Mouse (Mus musculus): ENCODE results near the gene Fgd5. TPM values are rescaled to one million over a fixed set of nuclear protein-coding genes. Genes with fewer than 3 reads are reported as not detected.
A peak's percentile ranks its signal among the peaks of the same experiment; 100 is the strongest.

The Fgd5 gene
- polyA plus RNA-seq, 1 experiment from 2014 or later: 9.1 TPM

- Histone ChIP-seq H3K9ac (ENCODE audit: low read depth, low read length) (no peak overlapping the region), H3K4me2 (no peak overlapping the region), H3K36me3 (ENCODE audit: control insufficient read depth, insufficient read depth, low read length) (no peaks in the 10 kb centered on the region), H3K27ac (ENCODE audit: low read depth, low read length) (no peak overlapping the region), H3K9me3 (replicated peaks; ENCODE audit: control insufficient read depth, low read length) (no peaks in the 10 kb centered on the region), H3K4me1 (ENCODE audit: control insufficient read depth, insufficient read depth, low read length) (0 out of 2 replicates have a peak, but pooled peaks cover under 1% of the 10 kb centered on the region), H3K27me3 (ENCODE audit: control insufficient read depth, insufficient read depth, low read length) (no peaks in the 10 kb centered on the region), H3K4me3 (ENCODE audit: low read depth, low read length) (no peak overlapping the region)
- 42% methylated on average over 6 of the region's 6 CpGs for WGBS (ENCODE audit: insufficient replicate concordance)
- no peak for ATAC-seq (replicated peaks; ENCODE audit: insufficient number of reproducible peaks, low FRiP score, low TSS enrichment)
Observed at GRCm38 (mm10) chr6:91966006-91966405, 12.7 kb upstream of the Fgd5 start.

- H3K4me3 ChIP-seq (ENCODE audit: low read depth, low read length): no peak overlapping the region
- no peak overlapping the region for H3K4me2 ChIP-seq
- WGBS (ENCODE audit: insufficient replicate concordance): 37% methylated on average over 9 of the region's 9 CpGs
- H3K36me3 ChIP-seq (ENCODE audit: control insufficient read depth, insufficient read depth, low read length): no peaks in the 10 kb centered on the region
- peak; percentile 73 for ATAC-seq (replicated peaks; ENCODE audit: insufficient number of reproducible peaks, low FRiP score, low TSS enrichment)
- H3K9me3 ChIP-seq (replicated peaks; ENCODE audit: control insufficient read depth, low read length): no peaks in the 10 kb centered on the region
- H3K9ac ChIP-seq (ENCODE audit: low read depth, low read length): no peak overlapping the region
- H3K27ac ChIP-seq (ENCODE audit: low read depth, low read length): peak overlapping the region; percentile 71
- H3K4me1 ChIP-seq (ENCODE audit: control insufficient read depth, insufficient read depth, low read length): peaks cover 12% of the 10 kb centered on the region; the same call in 1 of the 2 replicates
- H3K27me3 ChIP-seq (ENCODE audit: control insufficient read depth, insufficient read depth, low read length): peaks cover 4% of the 10 kb centered on the region; the same call in 1 of the 2 replicates
Observed at GRCm38 (mm10) chr6:91972201-91972646, 6.5 kb upstream of the Fgd5 start.

GRCm38 (mm10) chr6:91973972-91974371, 4.7 kb upstream of the Fgd5 start:
- H3K27me3 ChIP-seq (ENCODE audit: control insufficient read depth, insufficient read depth, low read length): peaks cover 10% of the 10 kb centered on the region
- no peak for ATAC-seq (replicated peaks; ENCODE audit: insufficient number of reproducible peaks, low FRiP score, low TSS enrichment)
- no peak overlapping the region for H3K9ac ChIP-seq (ENCODE audit: low read depth, low read length)
- no peak overlapping the region for H3K27ac ChIP-seq (ENCODE audit: low read depth, low read length)
- no peaks in the 10 kb centered on the region for H3K36me3 ChIP-seq (ENCODE audit: control insufficient read depth, insufficient read depth, low read length)
- H3K4me1 ChIP-seq (ENCODE audit: control insufficient read depth, insufficient read depth, low read length): peaks cover 18% of the 10 kb centered on the region
- H3K4me2 ChIP-seq: no peak overlapping the region
- 57% methylated on average over 6 of the region's 6 CpGs for WGBS (ENCODE audit: insufficient replicate concordance)
- no peak overlapping the region for H3K4me3 ChIP-seq (ENCODE audit: low read depth, low read length)
- H3K9me3 ChIP-seq (replicated peaks; ENCODE audit: control insufficient read depth, low read length): no peaks in the 10 kb centered on the region

GRCm38 (mm10) chr6:91979301-91979996, 771 bp downstream of the Fgd5 start:
- peaks cover 7% of the 10 kb centered on the region; the same call in 1 of the 2 replicates for H3K4me1 ChIP-seq (ENCODE audit: control insufficient read depth, insufficient read depth, low read length)
- no peaks in the 10 kb centered on the region for H3K36me3 ChIP-seq (ENCODE audit: control insufficient read depth, insufficient read depth, low read length)
- peaks cover 26% of the 10 kb centered on the region for H3K27me3 ChIP-seq (ENCODE audit: control insufficient read depth, insufficient read depth, low read length)
- ATAC-seq (replicated peaks; ENCODE audit: insufficient number of reproducible peaks, low FRiP score, low TSS enrichment): no peak
- peak overlapping the region; percentile 64 for H3K27ac ChIP-seq (ENCODE audit: low read depth, low read length)
- no peaks in the 10 kb centered on the region for H3K9me3 ChIP-seq (replicated peaks; ENCODE audit: control insufficient read depth, low read length)
- peak overlapping the region; percentile 68 for H3K4me3 ChIP-seq (ENCODE audit: low read depth, low read length)
- WGBS (ENCODE audit: insufficient replicate concordance): 8% methylated on average over 23 of the region's 23 CpGs
- H3K9ac ChIP-seq (ENCODE audit: low read depth, low read length): peak overlapping the region; percentile 73
- H3K4me2 ChIP-seq: peak overlapping the region; percentile 91

GRCm38 (mm10) chr6:91980011-91980410, 1.3 kb downstream of the Fgd5 start:
- Histone ChIP-seq H3K4me3 (ENCODE audit: low read depth, low read length) (peak overlapping the region; percentile 68), H3K9ac (ENCODE audit: low read depth, low read length) (no peak overlapping the region), H3K4me1 (ENCODE audit: control insufficient read depth, insufficient read depth, low read length) (peaks cover 7% of the 10 kb centered on the region; the same call in 1 of the 2 replicates), H3K27ac (ENCODE audit: low read depth, low read length) (no peak overlapping the region), H3K27me3 (ENCODE audit: control insufficient read depth, insufficient read depth, low read length) (peaks cover 26% of the 10 kb centered on the region), H3K9me3 (replicated peaks; ENCODE audit: control insufficient read depth, low read length) (no peaks in the 10 kb centered on the region), H3K36me3 (ENCODE audit: control insufficient read depth, insufficient read depth, low read length) (no peaks in the 10 kb centered on the region), H3K4me2 (peak overlapping the region; percentile 91)
- WGBS (ENCODE audit: insufficient replicate concordance): 53% methylated on average over 3 of the region's 3 CpGs
- no peak for ATAC-seq (replicated peaks; ENCODE audit: insufficient number of reproducible peaks, low FRiP score, low TSS enrichment)

GRCm38 (mm10) chr6:91990101-91990500, 11.4 kb downstream of the Fgd5 start:
- Histone ChIP-seq H3K4me2 (no peak overlapping the region), H3K4me1 (ENCODE audit: control insufficient read depth, insufficient read depth, low read length) (peaks cover 4% of the 10 kb centered on the region; the same call in 1 of the 2 replicates), H3K9me3 (replicated peaks; ENCODE audit: control insufficient read depth, low read length) (no peaks in the 10 kb centered on the region), H3K4me3 (ENCODE audit: low read depth, low read length) (no peak overlapping the region), H3K9ac (ENCODE audit: low read depth, low read length) (no peak overlapping the region), H3K36me3 (ENCODE audit: control insufficient read depth, insufficient read depth, low read length) (no peaks in the 10 kb centered on the region), H3K27me3 (ENCODE audit: control insufficient read depth, insufficient read depth, low read length) (no peaks in the 10 kb centered on the region), H3K27ac (ENCODE audit: low read depth, low read length) (no peak overlapping the region)
- 86% methylated on average over 8 of the region's 8 CpGs for WGBS (ENCODE audit: insufficient replicate concordance)
- ATAC-seq (replicated peaks; ENCODE audit: insufficient number of reproducible peaks, low FRiP score, low TSS enrichment): no peak

- Histone ChIP-seq H3K4me2 (no peak overlapping the region), H3K27me3 (ENCODE audit: control insufficient read depth, insufficient read depth, low read length) (no peaks in the 10 kb centered on the region), H3K27ac (ENCODE audit: low read depth, low read length) (no peak overlapping the region), H3K9ac (ENCODE audit: low read depth, low read length) (no peak overlapping the region), H3K9me3 (replicated peaks; ENCODE audit: control insufficient read depth, low read length) (no peaks in the 10 kb centered on the region), H3K36me3 (ENCODE audit: control insufficient read depth, insufficient read depth, low read length) (no peaks in the 10 kb centered on the region), H3K4me1 (ENCODE audit: control insufficient read depth, insufficient read depth, low read length) (peaks cover 4% of the 10 kb centered on the region; the same call in 1 of the 2 replicates), H3K4me3 (ENCODE audit: low read depth, low read length) (no peak overlapping the region)
- no peak for ATAC-seq (replicated peaks; ENCODE audit: insufficient number of reproducible peaks, low FRiP score, low TSS enrichment)
- 60% methylated on average over 2 of the region's 2 CpGs for WGBS (ENCODE audit: insufficient replicate concordance)
Observed at GRCm38 (mm10) chr6:91992823-91993222, 14.1 kb downstream of the Fgd5 start.

- H3K4me3 ChIP-seq (ENCODE audit: low read depth, low read length): no peak overlapping the region
- H3K36me3 ChIP-seq (ENCODE audit: control insufficient read depth, insufficient read depth, low read length): no peaks in the 10 kb centered on the region
- no peaks in the 10 kb centered on the region for H3K9me3 ChIP-seq (replicated peaks; ENCODE audit: control insufficient read depth, low read length)
- H3K4me1 ChIP-seq (ENCODE audit: control insufficient read depth, insufficient read depth, low read length): peaks cover 4% of the 10 kb centered on the region; the same call in 1 of the 2 replicates
- H3K27ac ChIP-seq (ENCODE audit: low read depth, low read length): no peak overlapping the region
- 58% methylated on average over 8 of the region's 8 CpGs for WGBS (ENCODE audit: insufficient replicate concordance)
- H3K4me2 ChIP-seq: no peak overlapping the region
- no peaks in the 10 kb centered on the region for H3K27me3 ChIP-seq (ENCODE audit: control insufficient read depth, insufficient read depth, low read length)
- ATAC-seq (replicated peaks; ENCODE audit: insufficient number of reproducible peaks, low FRiP score, low TSS enrichment): 0 out of 2 replicates have a peak, but pooled peaks have one; percentile 32
- no peak overlapping the region for H3K9ac ChIP-seq (ENCODE audit: low read depth, low read length)
Observed at GRCm38 (mm10) chr6:91993795-91994505, 15.3 kb downstream of the Fgd5 start.

All from heart, embryonic 11.5 days (tissue).